Comparison of ENCODE assay signal across 8 mouse cellular contexts in the genomic region with DNA sequence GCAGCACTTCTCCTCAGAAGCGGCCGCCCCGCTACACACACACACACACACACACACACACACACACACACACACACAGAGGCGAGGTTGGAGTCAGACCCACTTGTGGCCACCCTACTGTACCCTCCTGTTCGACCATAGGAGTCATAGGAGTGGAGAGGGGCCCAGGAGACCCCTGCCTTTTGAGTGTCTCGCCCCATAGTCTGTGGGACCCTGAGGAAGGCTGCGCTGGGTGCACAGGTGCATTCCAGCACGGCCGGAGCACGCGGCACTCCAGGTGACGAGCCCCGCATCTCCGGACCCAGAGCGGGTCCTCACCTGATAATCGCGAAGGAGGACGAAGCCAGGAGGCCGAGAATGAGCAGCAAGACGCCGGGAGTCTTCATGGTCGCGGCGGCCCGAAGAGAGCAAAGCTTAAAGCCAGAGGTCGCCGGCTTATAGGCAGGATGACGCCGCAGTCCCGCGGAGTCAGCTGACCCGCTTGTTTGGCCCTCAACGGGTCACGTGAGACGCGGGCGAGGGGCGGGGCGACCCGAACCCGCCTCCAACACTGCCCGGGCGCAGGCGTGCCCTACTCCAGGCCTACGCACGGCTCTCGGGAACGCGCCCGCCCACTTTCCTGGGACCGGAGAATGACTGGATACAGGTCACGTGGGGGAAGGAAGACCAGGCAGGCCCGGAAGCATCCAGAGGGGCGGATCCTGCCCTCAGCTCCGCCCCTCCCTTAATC. TPM values are rescaled to one million over a fixed set of nuclear protein-coding genes. Genes with fewer than 3 reads are reported as not detected.
DNase-seq lines count a peak whose midpoint lies in the region; ATAC-seq and TF ChIP-seq lines count a peak whose summit lies in the region.

A gene (minus strand): TSS at position 620 of the 730 bp plus-strand sequence.

- 1% methylated on average over 54 of the region's 55 CpGs for WGBS in cerebellum, adult 2 months
- WGBS in lung, embryonic 16.5 days: under 1% methylated on average over 55 of the region's 55 CpGs

- peaks cover 21% of the 10 kb centered on the region for H3K79me2 ChIP-seq in MEL (ENCODE audit: control insufficient read depth, insufficient read depth, low read length, poor library complexity)

- peak; percentile 64 to 67 for ATAC-seq in hematopoietic stem cell, adult 5-6 weeks (replicated peaks in 1 of 2; ENCODE audit: insufficient read depth in 1 of 2, low FRiP score in 2 of 2, low TSS enrichment in 1 of 2, low read depth in 1 of 2, poor library complexity in 2 of 2, severe bottlenecking in 2 of 2)
- ATAC-seq in lung, embryonic 16.5 days (ENCODE audit: low read depth): peak; percentile 98

- peak; percentile 97 for DNase-seq in MEL (ENCODE audit: low read depth, low spot score)
- DNase-seq in cerebellum, adult 2 months: peak; percentile 97 to 98
- DNase-seq in forelimb bud, embryonic 11.5 days (ENCODE audit: low read depth, low spot score): peak; percentile 94
- peak; percentile 92 for DNase-seq in layer of hippocampus, adult 9-10 months (ENCODE audit: low spot score)
- DNase-seq in ovary, postnatal 10 days (ENCODE audit: low spot score): peak; percentile 82
- peak; percentile 88 to 90 for DNase-seq in thymus, postnatal 10 days (ENCODE audit: low spot score in 2 of 2)

- peak; percentile 69 to 76 for TF ChIP-seq POLR2A in MEL (IDR thresholded peaks at IDR 0.05; ENCODE audit: control insufficient read depth in 1 of 2, insufficient read depth in 1 of 2, low read depth in 1 of 2, low read length in 2 of 2, poor library complexity in 1 of 2)
- TF ChIP-seq POLR2A in cerebellum, adult 2 months (IDR thresholded peaks at IDR 0.05; ENCODE audit: borderline replicate concordance, insufficient read depth, low read length): peak; percentile 90

- H3K9ac ChIP-seq in MEL (ENCODE audit: control insufficient read depth, low read depth, low read length, poor library complexity, severe bottlenecking): peak within 1 kb of the TSS; percentile 79
- H3K9ac ChIP-seq in lung, embryonic 16.5 days (ENCODE audit: low read length): peak within 1 kb of the TSS; percentile 89

- peak within 1 kb of the TSS; percentile 93 for H3K4me2 ChIP-seq in lung, embryonic 16.5 days (ENCODE audit: low read depth, low read length)

- H3K36me3 ChIP-seq in MEL (ENCODE audit: control insufficient read depth in 1 of 2, insufficient read depth in 2 of 2, low read length in 2 of 2): peaks cover 0 to 5% of the 10 kb centered on the region in 2 experiments
- peaks cover 6% of the 10 kb centered on the region for H3K36me3 ChIP-seq in lung, embryonic 16.5 days (ENCODE audit: control insufficient read depth, insufficient read depth, low read length)

- H3K27ac ChIP-seq in MEL (ENCODE audit: control insufficient read depth, low read depth, low read length): peak within 1 kb of the TSS; percentile 34
- H3K27ac ChIP-seq in cerebellum, adult 2 months (ENCODE audit: insufficient read depth, low read length): peak within 1 kb of the TSS; percentile 55
- peak within 1 kb of the TSS; percentile 72 for H3K27ac ChIP-seq in lung, embryonic 16.5 days (ENCODE audit: low read length)

- H3K9me3 ChIP-seq in MEL (replicated peaks; ENCODE audit: insufficient read depth, low read length): no peaks in the 10 kb centered on the region
- H3K9me3 ChIP-seq in lung, embryonic 16.5 days (ENCODE audit: control insufficient read depth, low read length): no peaks in the 10 kb centered on the region

- no peak; a peak in 1 of 4 replicates for TF ChIP-seq EP300 in MEL (IDR thresholded peaks at IDR 0.05; ENCODE audit: low read depth in 1 of 2, low read length in 2 of 2)

- peaks cover 2 to 23% of the 10 kb centered on the region in 2 experiments; a peak in 3 of 4 replicates for H3K4me1 ChIP-seq in MEL (ENCODE audit: control insufficient read depth in 1 of 2, insufficient read depth in 2 of 2, low read length in 2 of 2)
- H3K4me1 ChIP-seq in cerebellum, adult 2 months (ENCODE audit: control insufficient read depth, insufficient read depth, low read length): peaks cover 14% of the 10 kb centered on the region
- H3K4me1 ChIP-seq in lung, embryonic 16.5 days (replicated peaks; ENCODE audit: control insufficient read depth, insufficient read depth, low read length): peaks cover 16% of the 10 kb centered on the region

- H3K27me3 ChIP-seq in MEL (ENCODE audit: control insufficient read depth in 1 of 2, insufficient read depth in 2 of 2, low read length in 2 of 2): no peaks in the 10 kb centered on the region
- no peaks in the 10 kb centered on the region for H3K27me3 ChIP-seq in cerebellum, adult 2 months (ENCODE audit: control insufficient read depth, insufficient read depth, low read length)
- H3K27me3 ChIP-seq in lung, embryonic 16.5 days (ENCODE audit: control insufficient read depth, insufficient read depth, low read depth, low read length): no peaks in the 10 kb centered on the region

- H3K4me3 ChIP-seq in MEL (ENCODE audit: control insufficient read depth in 1 of 2, insufficient read depth in 1 of 2, low read depth in 2 of 2, low read length in 2 of 2): peak within 1 kb of the TSS; percentile 64 to 88
- peak within 1 kb of the TSS; percentile 93 for H3K4me3 ChIP-seq in cerebellum, adult 2 months (replicated peaks; ENCODE audit: insufficient read depth, low read depth, low read length)
- H3K4me3 ChIP-seq in lung, embryonic 16.5 days (ENCODE audit: low read length): peak within 1 kb of the TSS; percentile 81

- TF ChIP-seq RAD21 in MEL (IDR thresholded peaks at IDR 0.05; ENCODE audit: low read depth, low read length): no peak

- no peak for TF ChIP-seq CTCF in MEL (IDR thresholded peaks at IDR 0.05 in 2 of 3, conservative IDR thresholded peaks at IDR 0.05 in 1 of 3; ENCODE audit: control insufficient read depth in 1 of 3, insufficient read depth in 1 of 3, low read depth in 2 of 3, low read length in 3 of 3, poor library complexity in 1 of 3, severe bottlenecking in 1 of 3)
- TF ChIP-seq CTCF in cerebellum, adult 2 months (IDR thresholded peaks at IDR 0.05; ENCODE audit: borderline replicate concordance, insufficient read depth, low read depth, low read length): no peak

TF ChIP-seq in MEL, 35 proteins besides CTCF, POLR2A, EP300 and RAD21 (continues in another document):
- TF ChIP-seq TAL1 (IDR thresholded peaks at IDR 0.05; ENCODE audit: low read length): no peak
- TF ChIP-seq NRF1 (IDR thresholded peaks at IDR 0.05; ENCODE audit: insufficient read depth, low read depth, low read length, poor library complexity, severe bottlenecking): peak; percentile 79
- TF ChIP-seq GATA1 (IDR thresholded peaks at IDR 0.05; ENCODE audit: low read depth, low read length): no peak
- TF ChIP-seq CHD1 (IDR thresholded peaks at IDR 0.05; ENCODE audit: low read depth, low read length): no peak
- no peak for TF ChIP-seq GABPA (IDR thresholded peaks at IDR 0.05; ENCODE audit: low read depth, low read length)
- TF ChIP-seq POLR2AphosphoS5 (IDR thresholded peaks at IDR 0.05; ENCODE audit: borderline replicate concordance, low read depth, low read length): no peak
- peak; percentile 78 for TF ChIP-seq NELFE (IDR thresholded peaks at IDR 0.05; ENCODE audit: low read depth, low read length)
- TF ChIP-seq USF2 (IDR thresholded peaks at IDR 0.05; ENCODE audit: borderline replicate concordance in 1 of 2, insufficient read depth in 1 of 2, low read depth in 1 of 2, low read length in 2 of 2): peak; percentile 79 to 96
- TF ChIP-seq TCF12 (IDR thresholded peaks at IDR 0.05; ENCODE audit: low read depth, low read length): peak; percentile 26; the same call in 1 of the 2 replicates
- peak; percentile 60 for TF ChIP-seq ETS1 (IDR thresholded peaks at IDR 0.05; ENCODE audit: low read depth, low read length)
- TF ChIP-seq CHD2 (IDR thresholded peaks at IDR 0.05; ENCODE audit: low read length): no peak
- TF ChIP-seq E2F4 (IDR thresholded peaks at IDR 0.05; ENCODE audit: borderline replicate concordance, low read depth, low read length): no peak
- TF ChIP-seq MAZ (IDR thresholded peaks at IDR 0.05; ENCODE audit: low read depth, low read length): no peak; the same call in 1 of the 2 replicates
- no peak for TF ChIP-seq KAT2A (conservative IDR thresholded peaks at IDR 0.05; ENCODE audit: low read depth, low read length)
- no peak for TF ChIP-seq MAFK (IDR thresholded peaks at IDR 0.05; ENCODE audit: borderline replicate concordance, low read depth, low read length)
- TF ChIP-seq JUND (IDR thresholded peaks at IDR 0.05; ENCODE audit: low read depth, low read length): no peak
- TF ChIP-seq HCFC1 (IDR thresholded peaks at IDR 0.05; ENCODE audit: low read depth, low read length): peak; percentile 69
- TF ChIP-seq POLR2AphosphoS2 (IDR thresholded peaks at IDR 0.05; ENCODE audit: low read length): peak; percentile 15; the same call in 1 of the 2 replicates
- 0 out of 2 replicates have a peak, but pooled peaks have one; percentile 53 for TF ChIP-seq ZMIZ1 (IDR thresholded peaks at IDR 0.05; ENCODE audit: low read depth, low read length)
- peak; percentile 71 for TF ChIP-seq TBP (IDR thresholded peaks at IDR 0.05; ENCODE audit: low read depth, low read length)
- peak; percentile 98 for TF ChIP-seq USF1 (IDR thresholded peaks at IDR 0.05; ENCODE audit: low read depth, low read length)
- TF ChIP-seq MAX (IDR thresholded peaks at IDR 0.05; ENCODE audit: low read length): peak; percentile 94
- no peak for TF ChIP-seq ZNF384 (IDR thresholded peaks at IDR 0.05; ENCODE audit: low read depth, low read length)
- TF ChIP-seq MYB (IDR thresholded peaks at IDR 0.05; ENCODE audit: low read depth, low read length): no peak
- TF ChIP-seq ZKSCAN1 (IDR thresholded peaks at IDR 0.05; ENCODE audit: low read depth, low read length): no peak
- no peak for TF ChIP-seq MEF2A (IDR thresholded peaks at IDR 0.05; ENCODE audit: extremely low read depth, insufficient replicate concordance, low read depth, low read length, poor library complexity, severe bottlenecking)
- peak; percentile 85 for TF ChIP-seq BHLHE40 (IDR thresholded peaks at IDR 0.05; ENCODE audit: borderline replicate concordance, low read depth, low read length)
- no peak for TF ChIP-seq UBTF (IDR thresholded peaks at IDR 0.05; ENCODE audit: borderline replicate concordance, insufficient read depth, low read depth, low read length)
- peak; percentile 39; the same call in 1 of the 2 replicates for TF ChIP-seq MXI1 (IDR thresholded peaks at IDR 0.05; ENCODE audit: low read depth, low read length)
- no peak for TF ChIP-seq SMC3 (IDR thresholded peaks at IDR 0.05; ENCODE audit: low read depth, low read length)

RNA-seq across cellular contexts. Expression of the gene that starts here (rescaled TPM):
- 112 and 115 TPM in 2 replicates for total RNA-seq in MEL (2012; rRNA removed)
- 100 to 1,000 TPM in 1 of 2 experiments, 10 to 100 TPM in 1; 89.3 to 179 TPM for polyA plus RNA-seq in MEL (2012; ENCODE audit: insufficient read depth in 1 of 2, insufficient read length in 2 of 2, low read depth in 1 of 2, low replicate concordance in 2 of 2, missing spikeins in 1 of 2)
- 401 and 405 TPM in 2 replicates for polyA plus RNA-seq in cerebellum, adult 2 months (2012; rRNA removed)
- total RNA-seq in hematopoietic stem cell, adult 5-6 weeks (2017): 123 and 168 TPM in 2 replicates
- 302 and 328 TPM in 2 replicates for polyA plus RNA-seq in lung, embryonic 16.5 days (2015; fragmentation: Nextera tagmentation; extraction: Ambion mirVana)

Comparison
In these comparisons a context has a peak if more than half of its experiments do, and no peak if none do; other contexts are left out.
1. Peak in every context shown above with its lines: DNase-seq, ATAC-seq, H3K4me3 ChIP-seq and H3K27ac ChIP-seq.